12 mouse cellular contexts compared by ENCODE assay signal in genomic region chr16:85977102-85977501, GRCm38 (mm10).
DNase-seq lines count a peak whose midpoint lies in the region; ATAC-seq and TF ChIP-seq lines count a peak whose summit lies in the region.
"Had no signal": no experiment of that assay in that cellular context is flagged by ENCODE, and none has a peak within 500 bp of the region (broad histone marks: within the 10 kb centered on the region; RNA-seq: fewer than 3 reads in every experiment).

No protein-coding gene starts in this region.

- WGBS in heart, embryonic 10.5 days = 84% methylated on average over 2 of the region's 2 CpGs
- 61% methylated on average over 2 of the region's 2 CpGs for WGBS in midbrain, postnatal 0 days
- 88% methylated on average over 2 of the region's 2 CpGs for WGBS in midbrain, embryonic 11.5 days

- peak; percentile 38 for DNase-seq in adrenal gland, postnatal 14 days
- DNase-seq in adrenal gland, adult 18-20 months (ENCODE audit: low spot score in 2 of 2) = no peak
- peak; percentile 41 to 54 for DNase-seq in heart, adult 18-20 months
- DNase-seq in heart, embryonic 10.5 days (ENCODE audit: low spot score) = no peak
- peak; percentile 41 for DNase-seq in midbrain, postnatal 0 days (ENCODE audit: low spot score)
- DNase-seq in midbrain, embryonic 11.5 days (ENCODE audit: low spot score, missing footprints) = no peak
- peak; percentile 40 for DNase-seq in heart, postnatal 4 days
- DNase-seq: adrenal gland, postnatal 25 days; thymus, postnatal 14 days had no signal

- no peak overlapping the region for H3K4me2 ChIP-seq in midbrain, postnatal 0 days (ENCODE audit: low read depth, low read length, poor library complexity, severe bottlenecking)
- no peak overlapping the region for H3K4me2 ChIP-seq in midbrain, embryonic 11.5 days

- H3K9ac ChIP-seq in midbrain, postnatal 0 days (replicated peaks; ENCODE audit: low read length, poor library complexity, severe bottlenecking) = no peak overlapping the region
- H3K9ac ChIP-seq in midbrain, embryonic 11.5 days (ENCODE audit: low read length) = no peak overlapping the region

- no peak for ATAC-seq in midbrain, postnatal 0 days (ENCODE audit: low FRiP score)
- no peak for ATAC-seq in midbrain, embryonic 11.5 days (ENCODE audit: low FRiP score)
- no peak for ATAC-seq in monocyte, adult 5-6 weeks (replicated peaks; ENCODE audit: insufficient number of reproducible peaks, low FRiP score, low TSS enrichment, poor library complexity, severe bottlenecking)

- no peaks in the 10 kb centered on the region for H3K9me3 ChIP-seq in heart, embryonic 10.5 days
- H3K9me3 ChIP-seq in midbrain, postnatal 0 days (ENCODE audit: low read length) = no peaks in the 10 kb centered on the region
- H3K9me3 ChIP-seq in midbrain, embryonic 11.5 days (ENCODE audit: control insufficient read depth, low read length) = no peaks in the 10 kb centered on the region

- no peak for TF ChIP-seq CTCF in midbrain, postnatal 0 days (IDR thresholded peaks at IDR 0.05)

- H3K36me3 ChIP-seq in heart, embryonic 10.5 days = no peaks in the 10 kb centered on the region
- no peaks in the 10 kb centered on the region for H3K36me3 ChIP-seq in midbrain, postnatal 0 days (ENCODE audit: insufficient read depth, low read length)
- H3K36me3 ChIP-seq in midbrain, embryonic 11.5 days (ENCODE audit: control insufficient read depth, insufficient read depth, low read length) = no peaks in the 10 kb centered on the region

- no peak overlapping the region for H3K27ac ChIP-seq in heart, embryonic 10.5 days
- H3K27ac ChIP-seq in midbrain, postnatal 0 days (ENCODE audit: low read depth, low read length) = no peak overlapping the region
- H3K27ac ChIP-seq in midbrain, embryonic 11.5 days (ENCODE audit: low read depth, low read length) = no peak overlapping the region
- H3K27ac ChIP-seq: layer of hippocampus, adult 2 months had no signal

- no peak overlapping the region for H3K4me3 ChIP-seq in heart, embryonic 10.5 days
- no peak overlapping the region for H3K4me3 ChIP-seq in midbrain, postnatal 0 days (ENCODE audit: low read depth, low read length)
- no peak overlapping the region for H3K4me3 ChIP-seq in midbrain, embryonic 11.5 days (ENCODE audit: low read depth, low read length)
- H3K4me3 ChIP-seq: layer of hippocampus, adult 2 months; megakaryocyte, embryonic 14.5 days had no signal

- H3K4me1 ChIP-seq in heart, embryonic 10.5 days = no peaks in the 10 kb centered on the region
- H3K4me1 ChIP-seq in midbrain, postnatal 0 days (ENCODE audit: insufficient read depth, low read length) = no peaks in the 10 kb centered on the region
- no peaks in the 10 kb centered on the region for H3K4me1 ChIP-seq in midbrain, embryonic 11.5 days (ENCODE audit: control insufficient read depth, insufficient read depth, low read length)
- H3K4me1 ChIP-seq: megakaryocyte, embryonic 14.5 days had no signal

- H3K27me3 ChIP-seq in heart, embryonic 10.5 days (ENCODE audit: insufficient read depth, poor library complexity, severe bottlenecking) = no peaks in the 10 kb centered on the region
- H3K27me3 ChIP-seq in midbrain, postnatal 0 days (ENCODE audit: insufficient read depth, low read length) = no peaks in the 10 kb centered on the region
- no peaks in the 10 kb centered on the region for H3K27me3 ChIP-seq in midbrain, embryonic 11.5 days (ENCODE audit: control insufficient read depth, insufficient read depth, low read length)
- H3K27me3 ChIP-seq: megakaryocyte, embryonic 14.5 days had no signal

Comparison
In these comparisons a context has a peak if more than half of its experiments do, and no peak if none do; other contexts are left out.
1. DNase-seq: peak in adrenal gland, postnatal 14 days (single experiment), heart, adult 18-20 months (2 of 2), midbrain, postnatal 0 days (single experiment) and heart, postnatal 4 days (single experiment); none in adrenal gland, adult 18-20 months (0 of 2), heart, embryonic 10.5 days (single experiment) and midbrain, embryonic 11.5 days (single experiment).